Mouse (Mus musculus): Measurements from ENCODE around the gene Cyp3a11. TPM values are rescaled to one million over a fixed set of nuclear protein-coding genes. Genes with fewer than 3 reads are reported as not detected.
"Not testable (repeated sequence)": the region's sequence is repeated elsewhere in the genome, so short reads cannot be mapped to it uniquely, and the experiment has no call there.

Gene Cyp3a11
- polyA plus RNA-seq (2017; shearing (Covaris generic)): not detected

GRCm38 (mm10) chr5:145879688-145880087 lies at the start of gene Cyp3a11:
TSS of gene Cyp3a11 (minus strand) at chr5:145879964.
- no peak for ATAC-seq

GRCm38 (mm10) chr5:145912912-145913311 lies 33.1 kb upstream of the Cyp3a11 start:
- no peak for ATAC-seq

- ATAC-seq: no peak
Measured at GRCm38 (mm10) chr5:145911781-145912180, 32.0 kb upstream of the Cyp3a11 start.

- ATAC-seq: not testable (repeated sequence)
Measured at GRCm38 (mm10) chr5:145906937-145907336, 27.2 kb upstream of the Cyp3a11 start.

- no peak for ATAC-seq
Measured at GRCm38 (mm10) chr5:145904535-145904934, 24.8 kb upstream of the Cyp3a11 start.

GRCm38 (mm10) chr5:145903349-145903748 lies 23.6 kb upstream of the Cyp3a11 start:
- ATAC-seq: no peak

- ATAC-seq: no peak
Measured at GRCm38 (mm10) chr5:145900436-145900990, 20.7 kb upstream of the Cyp3a11 start.

- no peak for ATAC-seq
Measured at GRCm38 (mm10) chr5:145897271-145897670, 17.5 kb upstream of the Cyp3a11 start.

- ATAC-seq: no peak
Measured at GRCm38 (mm10) chr5:145881207-145881606, 1.4 kb upstream of the Cyp3a11 start.

- ATAC-seq: not testable (repeated sequence)
Measured at GRCm38 (mm10) chr5:145867433-145867832, 12.3 kb downstream of the Cyp3a11 start.

GRCm38 (mm10) chr5:145805796-145806195 lies 74.0 kb downstream of the Cyp3a11 start, which contains the start of gene Cyp3a44:
TSS of gene Cyp3a44 (minus strand) at chr5:145805874.
- not testable (repeated sequence) for ATAC-seq

Other genes with a start within 250 kb of the Cyp3a11 start
- not detected for gene Cyp3a41a, start 159.8 kb downstream of the Cyp3a11 start, polyA plus RNA-seq (2017; shearing (Covaris generic))
- not detected for gene Cyp3a44, start 74.1 kb downstream of the Cyp3a11 start, polyA plus RNA-seq (2017; shearing (Covaris generic))
- gene Cyp3a25, start 129.7 kb upstream of the Cyp3a11 start, polyA plus RNA-seq (2017; shearing (Covaris generic)): not detected
- gene Cyp3a59, start 199.3 kb upstream of the Cyp3a11 start, polyA plus RNA-seq (2017; shearing (Covaris generic)): not detected

All from CD4-positive, CD25-positive, alpha-beta regulatory T cell, adult 4 months (primary cell).